Mouse (Mus musculus): ENCODE measurements around the gene Dzank1.
A peak's percentile ranks its signal among the peaks of the same experiment; 100 is the strongest.

Gene Dzank1

GRCm38 (mm10) chr2:144465876-144466575 lies 61.2 kb downstream of the Dzank1 start:
- peak; percentile 36 for DNase-seq (ENCODE audit: low spot score)

DNA sequence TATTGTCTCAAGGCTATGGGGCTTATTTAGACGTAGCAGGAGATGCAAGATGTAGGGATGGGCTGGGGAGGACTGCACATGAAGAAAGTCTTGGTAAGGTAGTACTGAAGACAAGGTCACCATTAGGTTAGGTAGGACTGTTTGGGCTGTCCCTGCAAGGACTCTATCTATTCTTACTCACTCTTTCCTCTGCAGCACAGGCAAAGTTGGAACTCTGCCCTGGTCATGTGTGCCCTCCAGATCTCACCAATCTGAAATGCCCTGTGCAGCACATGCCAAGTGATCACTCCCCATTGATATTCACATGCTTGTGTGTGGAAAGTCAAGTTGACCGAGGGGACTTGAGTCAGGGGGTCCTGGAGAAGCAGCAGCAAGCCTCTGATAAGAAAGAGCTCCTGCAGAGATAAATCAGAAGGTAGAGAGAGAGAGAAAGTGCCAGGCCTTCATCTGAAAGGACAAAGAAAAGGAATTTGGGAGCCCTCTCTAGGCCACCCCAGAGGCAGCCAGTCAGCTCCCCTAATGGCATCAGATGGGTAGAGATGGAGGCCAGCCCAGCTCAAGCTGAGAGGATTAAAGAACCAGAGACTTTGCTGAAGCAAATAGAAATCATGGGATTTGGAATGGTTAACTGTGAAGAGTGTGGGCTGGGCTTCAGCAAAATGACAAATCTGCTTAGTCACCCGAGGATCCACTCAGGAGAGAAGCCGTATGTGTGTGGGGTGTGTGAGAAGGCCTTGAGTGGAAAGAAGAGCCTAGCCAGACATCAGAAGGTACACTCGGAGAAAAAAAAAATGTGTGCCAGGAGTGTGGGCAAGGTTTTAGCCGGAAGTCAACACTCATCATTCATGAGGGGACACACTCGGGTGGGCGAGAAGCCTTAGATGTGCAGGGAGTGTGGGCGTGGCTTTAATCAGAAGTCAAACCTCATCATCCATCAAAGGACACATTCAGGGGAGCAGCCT lies 62.1 kb downstream of the Dzank1 start:
- peak; percentile 63 for DNase-seq (ENCODE audit: low spot score)

- no peak for DNase-seq (ENCODE audit: low spot score)
Observed at GRCm38 (mm10) chr2:144464182-144464581, 63.0 kb downstream of the Dzank1 start.

GRCm38 (mm10) chr2:144458975-144459754 lies 68.0 kb downstream of the Dzank1 start:
- DNase-seq (ENCODE audit: low spot score), result peak; percentile 90

DNA sequence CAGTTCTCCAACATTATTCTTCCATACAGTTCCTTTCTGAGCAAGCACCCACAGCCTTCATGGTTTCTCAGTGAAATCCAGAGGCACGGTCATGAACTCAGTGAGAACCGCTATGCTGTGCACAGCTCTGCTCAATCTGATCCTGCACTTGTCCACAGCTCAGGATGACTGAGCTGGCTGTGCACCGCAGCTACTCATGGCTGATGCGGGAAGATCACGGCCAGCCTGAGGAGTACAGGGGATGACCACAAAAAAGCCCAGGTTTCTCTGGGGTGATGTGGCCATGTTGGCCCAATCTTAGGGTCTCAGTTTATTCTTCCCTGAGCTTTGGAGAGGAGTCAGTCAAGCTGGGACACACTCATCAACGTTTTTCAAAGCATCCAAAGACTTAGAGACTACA lies 68.9 kb downstream of the Dzank1 start:
- no peak for DNase-seq (ENCODE audit: low spot score)

DNA sequence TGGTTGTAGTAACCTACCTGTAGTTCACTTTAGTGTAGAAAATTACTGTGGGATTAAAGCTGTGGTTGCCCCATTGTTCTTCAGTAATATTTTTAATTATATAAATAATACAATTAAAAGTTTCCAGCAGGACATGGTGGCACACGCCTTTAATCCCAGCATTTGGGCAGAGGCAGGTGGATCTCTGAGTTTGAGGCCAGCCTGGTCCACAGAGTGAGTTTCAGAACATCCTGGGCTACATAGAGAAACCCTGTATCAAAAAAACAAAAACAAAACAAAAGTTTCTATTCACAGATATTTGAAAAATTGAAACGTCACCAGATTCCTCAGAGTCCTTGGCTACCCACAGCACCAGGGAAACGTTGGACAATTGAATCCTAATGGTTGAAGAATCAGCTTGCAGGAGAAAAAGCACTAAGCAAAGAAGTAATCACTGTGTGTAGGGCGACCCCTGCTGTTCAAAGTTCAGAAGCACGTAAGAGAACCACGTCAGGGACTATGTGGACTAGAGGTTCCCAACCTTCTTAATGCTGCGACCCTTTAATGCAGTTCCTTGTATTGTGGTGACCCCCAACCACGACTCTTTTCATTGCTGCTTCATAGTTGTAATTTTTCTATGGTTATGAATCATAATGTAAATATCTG lies 74.7 kb downstream of the Dzank1 start:
- peak; percentile 90 for DNase-seq (ENCODE audit: low spot score)

DNA sequence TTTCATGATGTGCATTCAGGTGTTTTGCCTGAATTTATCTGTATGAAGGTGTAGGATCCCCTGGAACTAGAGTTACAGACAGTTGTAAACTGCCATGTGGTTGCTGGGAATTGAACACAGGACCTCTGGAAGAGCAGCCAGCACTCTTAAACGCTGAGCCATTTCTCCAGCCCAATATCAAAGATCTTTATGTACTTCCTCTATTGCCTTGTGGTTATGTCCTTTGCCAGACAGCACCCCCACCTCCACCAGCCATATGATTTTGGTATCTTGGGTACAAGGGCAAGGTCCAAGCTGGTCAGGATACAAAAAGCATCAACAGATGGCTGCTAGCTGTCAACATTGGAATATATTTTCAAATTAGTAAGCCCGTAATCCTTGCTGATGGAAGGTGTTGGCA lies 76.8 kb downstream of the Dzank1 start:
- no peak for DNase-seq (ENCODE audit: low spot score)

- DNase-seq (ENCODE audit: low spot score), result no peak
Observed at GRCm38 (mm10) chr2:144446360-144446999, 80.7 kb downstream of the Dzank1 start.

- DNase-seq (ENCODE audit: low spot score), result peak; percentile 17
Observed at GRCm38 (mm10) chr2:144441386-144441915, 85.8 kb downstream of the Dzank1 start.

GRCm38 (mm10) chr2:144439191-144439700 lies 88.0 kb downstream of the Dzank1 start:
- no peak for DNase-seq (ENCODE audit: low spot score)

DNA sequence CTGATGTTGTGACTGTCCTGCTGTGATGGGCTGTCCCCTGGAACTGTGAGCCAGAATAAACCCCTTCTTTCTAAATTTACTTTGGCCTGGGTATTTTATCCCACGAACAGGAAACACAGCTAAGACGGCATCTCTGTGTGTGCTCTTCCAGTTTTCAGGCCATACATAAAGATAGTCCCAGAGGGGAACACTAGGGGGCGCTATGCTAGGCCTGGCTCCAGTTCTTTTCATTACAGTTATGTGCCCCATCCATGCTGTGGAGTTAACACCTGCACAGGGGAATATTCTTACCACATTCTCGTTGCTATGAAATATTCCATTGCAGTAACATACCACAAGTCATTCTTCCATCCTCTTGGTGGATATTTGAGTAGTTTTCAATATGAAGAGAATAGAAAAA lies 88.8 kb downstream of the Dzank1 start:
- no peak for DNase-seq (ENCODE audit: low spot score)

- DNase-seq (ENCODE audit: low spot score), result peak; percentile 66
Observed at GRCm38 (mm10) chr2:144435679-144436078, 91.5 kb downstream of the Dzank1 start.

GRCm38 (mm10) chr2:144431286-144431825 lies 95.9 kb downstream of the Dzank1 start:
- no peak for DNase-seq (ENCODE audit: low spot score)

- no peak for DNase-seq (ENCODE audit: low spot score)
Observed at GRCm38 (mm10) chr2:144429171-144429570, 98.0 kb downstream of the Dzank1 start.

GRCm38 (mm10) chr2:144428659-144429058 lies 98.6 kb downstream of the Dzank1 start:
- DNase-seq (ENCODE audit: low spot score), result no peak

- DNase-seq (ENCODE audit: low spot score), result no peak
Observed at GRCm38 (mm10) chr2:144427852-144428251, 99.4 kb downstream of the Dzank1 start.

DNA sequence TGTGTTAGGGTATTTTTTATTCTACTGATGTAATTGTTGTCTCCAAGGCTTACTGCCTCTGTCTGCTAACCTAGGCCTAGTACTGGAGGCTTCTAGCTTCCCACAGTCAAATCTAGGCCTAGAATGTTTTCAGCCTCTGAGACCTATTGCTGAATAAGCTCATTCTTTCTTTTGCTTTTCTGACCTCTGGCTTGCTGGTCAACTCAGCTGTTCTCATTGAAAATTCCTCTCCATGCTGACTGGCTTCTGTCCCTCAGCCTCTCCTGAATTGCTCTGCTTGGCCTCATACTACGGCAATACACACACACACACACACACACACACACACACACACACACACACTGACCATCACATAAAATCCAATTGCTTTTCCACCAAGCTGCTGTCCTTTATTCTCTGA lies 101.5 kb downstream of the Dzank1 start:
- no peak for DNase-seq (ENCODE audit: low spot score)

DNA sequence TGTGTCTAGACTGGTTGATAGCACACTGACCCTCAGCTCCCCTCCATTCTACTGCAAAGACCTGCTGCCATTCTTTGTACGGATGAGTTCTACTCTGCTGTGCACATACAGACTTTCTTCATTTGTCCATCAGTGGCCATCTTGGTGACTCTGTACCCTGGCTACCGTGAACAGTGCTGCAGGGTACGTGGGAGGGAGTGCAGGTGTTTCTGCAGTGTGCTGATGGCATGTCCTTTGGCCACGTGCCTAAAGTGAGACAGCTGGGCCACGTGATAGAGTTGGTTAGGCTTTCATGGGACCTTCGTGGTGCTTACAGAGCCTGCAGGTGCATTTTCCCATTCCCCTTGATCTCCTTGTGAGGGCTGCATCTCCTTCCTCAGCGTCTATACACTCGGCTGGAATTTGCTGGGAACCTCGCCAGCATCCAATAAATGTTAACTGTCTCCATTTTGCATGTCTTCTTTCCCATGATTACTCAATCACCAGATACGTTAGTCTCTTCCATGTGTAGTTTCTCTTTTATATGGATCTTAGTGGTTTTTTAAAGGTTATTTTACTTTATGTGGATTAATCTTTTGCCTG lies 105.0 kb downstream of the Dzank1 start:
- no peak for DNase-seq (ENCODE audit: low spot score)
